Mouse (Mus musculus) ovary, postnatal 36 days (tissue): ENCODE results near the gene H2-DMb2.

Experiments used
- DNase-seq: peaks from one replicate; pipeline ENCODE4 v3.0.0; 2022; ENCODE audit warnings: low spot score, mixed read lengths

H2-DMb2 gene

DNA sequence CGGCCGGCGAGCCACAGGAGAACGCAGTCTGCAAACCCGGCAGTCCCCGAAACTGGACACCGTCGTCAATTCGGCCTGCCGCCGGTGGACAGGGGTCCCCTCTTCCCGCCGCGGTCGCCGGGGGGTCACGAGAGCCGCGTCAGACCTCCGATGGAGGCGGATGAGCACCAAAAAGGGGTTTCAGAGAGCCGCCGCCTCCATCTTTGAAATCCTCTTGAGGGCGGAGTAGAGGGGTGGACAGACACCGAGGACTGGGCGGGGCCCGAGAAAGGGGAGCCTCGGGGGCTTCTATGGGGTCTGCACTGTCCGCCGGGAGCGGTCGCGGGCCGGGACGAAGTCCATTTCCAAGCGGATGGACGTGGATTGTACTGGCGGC lies 24.2 kb upstream of the H2-DMb2 start:
- no peak for DNase-seq

DNA sequence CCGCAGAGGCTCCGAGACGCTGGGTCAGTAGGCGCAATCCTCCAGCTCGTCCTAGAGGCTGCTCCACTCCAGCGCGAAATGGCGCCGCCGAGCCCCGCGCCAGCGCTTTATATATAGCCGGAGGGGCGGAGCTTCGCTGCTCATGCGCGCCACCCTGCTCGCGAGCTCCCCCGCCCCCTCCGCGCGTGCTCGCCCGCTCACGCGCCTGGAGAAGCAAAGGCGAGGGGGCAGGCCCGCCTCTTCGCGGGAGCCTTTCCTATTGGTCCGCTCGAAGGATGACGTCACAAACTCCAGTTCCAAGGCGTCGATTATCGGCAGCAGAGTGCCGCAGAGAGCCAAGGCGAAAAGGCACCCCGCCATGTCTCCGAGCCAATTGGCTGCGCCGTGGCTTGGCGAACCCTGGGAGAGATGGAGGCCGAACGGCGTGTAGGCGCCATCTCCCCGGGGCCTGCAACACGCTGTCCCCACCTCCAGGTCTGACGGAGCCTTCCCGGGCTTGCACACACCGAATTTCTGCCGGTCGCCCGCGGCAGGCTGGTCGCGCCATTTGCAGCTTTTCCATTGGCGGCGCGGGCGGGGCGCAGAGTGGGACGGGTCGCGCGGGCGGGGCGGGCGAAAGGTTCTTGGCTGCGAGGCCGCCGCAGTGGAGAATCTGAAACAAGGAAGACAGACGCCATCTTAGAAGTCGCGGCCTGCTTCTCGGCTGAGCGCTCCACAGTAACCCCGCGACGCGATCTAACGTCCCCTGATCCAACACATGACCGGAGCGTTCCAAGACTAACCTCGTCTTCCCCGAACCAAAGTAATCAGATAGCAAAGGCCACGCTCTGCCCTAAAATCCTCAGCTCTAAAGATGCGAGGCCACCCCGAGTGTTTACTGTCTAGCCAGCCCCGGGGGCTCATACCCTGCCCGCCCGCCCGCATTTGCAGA lies 23.6 kb upstream of the H2-DMb2 start, which contains the start of gene H2-DMa:
TSS of gene H2-DMa (plus strand) at position 293 of the 931 bp plus-strand sequence.
- peak; percentile 98 for DNase-seq

DNA sequence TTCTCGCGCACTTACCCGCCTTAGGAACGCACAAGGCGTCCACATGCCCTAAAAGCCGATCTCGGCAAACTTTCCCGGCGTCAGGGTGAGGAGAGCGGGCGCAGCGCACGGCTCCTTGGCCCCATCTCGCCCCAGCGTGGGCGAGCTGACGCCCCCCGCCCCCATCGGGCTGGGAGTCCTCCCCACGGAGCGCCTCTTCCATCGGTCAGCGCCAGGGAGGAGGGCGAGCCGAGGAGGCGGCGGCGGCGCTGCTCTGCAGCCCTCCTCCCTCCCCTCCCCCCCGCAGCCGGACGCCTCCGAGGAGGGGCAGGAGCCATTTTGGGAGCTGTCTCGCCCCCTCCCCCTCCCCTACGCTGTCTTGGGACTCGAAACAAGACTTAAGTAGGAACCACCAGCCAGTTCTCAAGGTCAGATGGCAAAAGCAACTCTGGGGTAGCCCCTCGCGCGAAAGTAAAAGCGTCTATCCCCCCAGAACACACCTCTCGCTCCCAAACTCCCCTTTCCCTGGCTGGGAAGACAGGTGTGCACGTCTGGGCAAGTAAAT lies 22.9 kb upstream of the H2-DMb2 start:
- DNase-seq: peak; percentile 90

GRCm38 (mm10) chr17:34120814-34121171 lies 22.3 kb upstream of the H2-DMb2 start:
- DNase-seq: peak; percentile 85

- DNase-seq: peak; percentile 84
These were observed 21.8 kb upstream of the H2-DMb2 start for GRCm38 (mm10) chr17:34121172-34121878.

DNA sequence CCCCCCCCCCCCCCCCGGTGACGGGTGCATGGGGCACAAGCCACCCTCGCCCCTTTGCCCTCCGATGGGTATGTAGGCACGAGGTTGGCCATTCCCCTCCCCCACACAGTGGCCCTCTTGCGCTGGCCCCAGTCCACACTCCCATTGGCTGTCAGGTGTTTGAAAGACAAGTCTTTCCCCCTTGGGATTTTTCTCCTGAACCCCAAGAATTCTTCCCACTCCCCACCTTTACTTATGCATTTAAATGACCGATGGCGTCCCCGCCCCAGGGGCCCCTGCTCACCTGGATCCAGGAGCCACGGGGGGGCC lies 21.3 kb upstream of the H2-DMb2 start:
- peak; percentile 74 for DNase-seq

DNA sequence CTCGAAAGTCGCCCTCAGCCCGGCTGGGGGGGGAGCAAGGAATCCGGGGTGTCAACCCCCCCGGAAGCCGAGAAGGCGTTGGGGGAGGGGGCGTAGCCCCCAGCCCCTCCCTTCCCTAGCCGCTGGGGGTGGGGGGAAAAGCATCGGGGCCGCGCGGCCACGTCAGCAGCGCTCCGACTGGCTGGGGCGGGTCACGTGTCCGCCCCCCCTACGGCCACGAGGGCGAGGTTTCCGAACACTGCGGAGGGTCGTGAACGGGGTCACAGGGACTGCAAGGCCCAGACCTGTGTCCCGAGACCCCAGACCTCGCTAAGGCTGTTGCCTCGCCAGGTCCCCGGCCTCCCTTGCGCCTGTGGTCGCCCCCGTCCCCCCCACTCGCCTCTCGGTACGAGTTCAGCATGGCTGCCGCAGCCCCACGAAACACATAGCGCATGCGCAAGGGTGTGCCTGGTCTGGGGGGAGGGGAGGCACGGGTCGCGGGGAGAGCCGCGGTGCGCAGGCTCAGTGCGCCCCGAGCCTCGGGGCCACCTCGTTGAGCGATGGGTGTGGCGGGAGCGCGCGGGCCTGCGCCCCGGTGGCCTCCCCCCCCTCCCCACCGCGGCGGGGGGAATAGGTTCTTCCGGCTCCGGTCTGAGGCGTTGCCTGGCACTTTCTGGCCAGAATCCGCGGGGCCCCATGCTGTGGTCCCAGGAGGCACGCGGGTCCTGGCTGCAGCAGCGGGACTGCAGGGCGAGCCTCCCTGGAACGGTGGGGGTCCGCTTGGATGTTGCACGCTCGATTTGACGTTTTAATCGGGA lies 20.7 kb upstream of the H2-DMb2 start, which contains the start of gene Brd2:
TSS of gene Brd2 (minus strand) at position 447 of the 797 bp plus-strand sequence.
- DNase-seq: peak; percentile 98

GRCm38 (mm10) chr17:34123111-34123510 lies 20.0 kb upstream of the H2-DMb2 start:
- no peak for DNase-seq

DNA sequence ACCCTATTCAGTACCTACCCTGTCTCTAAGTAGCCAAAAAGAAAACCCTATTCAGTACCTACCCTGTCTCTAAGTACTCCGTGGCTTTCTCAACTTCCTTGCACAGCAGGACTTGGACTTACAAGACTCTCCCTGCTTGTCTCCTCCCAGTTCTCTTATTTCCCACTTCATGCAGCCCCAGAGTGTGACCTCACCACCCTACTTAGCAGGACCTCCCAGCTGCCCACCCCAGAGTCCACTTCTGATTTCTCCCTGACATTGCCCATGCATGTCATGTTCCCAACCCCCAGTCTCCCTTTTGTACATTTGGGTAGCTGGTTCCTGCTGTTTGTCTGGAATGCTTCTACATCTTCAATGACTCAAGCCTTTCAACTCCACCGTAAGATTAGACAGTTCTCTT lies 19.6 kb upstream of the H2-DMb2 start:
- DNase-seq: no peak

GRCm38 (mm10) chr17:34124649-34125048 lies 18.5 kb upstream of the H2-DMb2 start:
- no peak for DNase-seq

DNA sequence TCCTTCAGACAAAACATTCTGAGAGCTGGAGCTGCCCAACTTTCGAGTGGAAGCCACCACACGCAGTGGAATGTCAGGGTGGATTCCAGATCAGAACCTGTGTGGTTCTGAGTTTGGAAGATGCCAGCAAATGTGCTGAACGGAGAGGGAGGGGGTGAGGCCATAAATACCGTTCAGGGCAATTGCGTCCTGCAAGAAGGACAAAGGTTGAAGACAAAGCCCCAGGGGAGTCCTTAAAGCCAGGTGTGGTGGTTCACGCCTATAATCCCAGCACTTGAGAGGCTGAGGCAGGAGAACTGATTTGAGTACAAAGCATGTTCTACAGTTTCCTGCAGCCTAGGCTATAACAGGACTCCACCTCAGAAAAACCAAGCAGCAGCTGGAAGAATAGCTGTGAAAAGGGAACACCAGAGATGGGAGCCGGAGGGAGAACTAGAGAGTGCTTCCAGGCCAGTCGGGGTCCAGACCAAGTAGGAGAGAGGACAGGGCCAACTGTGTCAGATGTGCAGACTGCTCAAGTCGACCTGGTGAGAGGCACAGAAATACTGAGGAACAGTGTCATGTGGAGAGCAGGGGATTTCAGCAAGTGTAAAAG lies 16.2 kb upstream of the H2-DMb2 start:
- no peak for DNase-seq

GRCm38 (mm10) chr17:34127475-34127874 lies 15.6 kb upstream of the H2-DMb2 start:
- DNase-seq: peak; percentile 56

GRCm38 (mm10) chr17:34128264-34128937 lies 14.7 kb upstream of the H2-DMb2 start:
- no peak for DNase-seq

DNA sequence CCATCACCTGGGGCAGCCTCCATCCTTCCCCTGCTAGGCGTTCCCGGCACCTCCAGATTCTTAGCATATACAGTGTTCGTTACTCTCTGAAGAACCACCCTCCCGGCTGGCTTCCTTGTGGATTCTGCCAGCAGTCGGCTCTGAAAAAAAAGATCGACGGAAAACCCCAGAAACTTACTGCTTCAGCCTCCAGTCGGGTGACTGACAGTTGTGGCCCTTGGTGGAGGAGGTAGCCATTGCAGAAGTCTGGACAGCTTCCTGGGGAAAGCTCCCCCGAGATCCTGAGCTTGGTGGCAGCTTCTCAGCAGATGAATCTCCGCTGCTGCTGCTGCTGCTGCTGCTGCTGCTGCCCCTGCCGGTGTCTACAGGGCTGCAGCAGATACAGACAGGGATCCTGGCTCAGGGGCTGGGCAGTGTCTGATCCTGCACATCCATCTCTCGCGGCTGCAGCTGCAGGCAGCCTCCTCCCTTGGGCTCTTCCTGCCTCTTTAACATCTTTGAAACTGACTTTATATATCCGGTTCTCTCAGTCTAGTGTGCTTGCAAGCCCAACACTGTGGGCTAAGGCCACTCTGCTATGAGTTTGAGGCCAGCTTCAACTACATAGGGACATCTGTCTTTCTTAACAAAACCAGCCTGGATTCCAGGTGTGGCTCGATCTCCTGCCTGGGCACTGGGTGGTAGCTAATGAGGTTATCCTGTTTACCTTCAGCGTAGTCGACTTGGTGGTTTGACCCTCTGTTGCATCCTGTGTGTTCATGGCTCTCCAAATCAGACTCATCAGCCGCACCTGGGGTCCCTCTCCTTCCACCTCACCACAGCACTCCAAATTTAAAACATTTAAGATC lies 13.9 kb upstream of the H2-DMb2 start:
- no peak for DNase-seq

DNA sequence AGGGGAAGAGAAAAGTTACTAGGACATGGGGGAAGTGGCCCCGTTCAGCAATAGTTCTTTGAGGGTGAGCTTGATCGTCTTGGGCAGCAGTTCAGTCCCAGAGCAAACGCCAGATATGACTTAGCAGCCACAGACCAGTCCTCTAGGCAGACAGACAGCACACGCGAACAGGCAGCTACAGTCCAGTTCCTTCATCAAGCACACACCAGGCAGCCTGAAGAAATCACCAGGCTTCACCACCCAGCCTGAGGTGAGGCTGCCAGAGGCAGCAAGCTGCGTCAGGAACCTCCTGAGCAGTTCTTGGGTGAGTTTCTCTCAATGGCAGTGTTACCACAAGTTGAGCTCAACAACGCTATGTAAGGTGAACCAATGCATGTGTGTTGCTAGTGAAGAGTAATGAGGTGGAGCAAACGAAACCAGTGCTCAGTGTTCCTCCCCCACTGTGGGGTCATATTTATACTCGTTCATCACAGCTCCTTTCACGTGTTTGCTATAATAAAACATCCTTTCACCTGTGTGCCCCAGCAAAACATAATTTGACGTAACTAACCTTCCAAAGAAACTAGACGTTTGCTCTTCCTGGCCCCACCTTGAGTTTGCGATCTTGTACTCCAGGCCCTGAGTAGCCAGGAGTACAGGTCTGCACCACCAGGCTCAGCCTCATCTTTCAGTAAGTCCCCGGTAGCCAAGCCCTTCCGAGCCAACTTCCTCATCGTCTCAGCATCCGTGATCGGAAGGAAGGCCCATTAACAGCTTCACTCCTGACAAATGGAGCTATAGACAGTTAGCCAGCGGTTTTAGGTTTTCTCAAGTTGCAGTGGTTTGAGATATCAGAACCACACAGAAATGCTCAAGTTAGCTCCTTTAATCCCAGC lies 12.8 kb upstream of the H2-DMb2 start:
- no peak for DNase-seq

DNA sequence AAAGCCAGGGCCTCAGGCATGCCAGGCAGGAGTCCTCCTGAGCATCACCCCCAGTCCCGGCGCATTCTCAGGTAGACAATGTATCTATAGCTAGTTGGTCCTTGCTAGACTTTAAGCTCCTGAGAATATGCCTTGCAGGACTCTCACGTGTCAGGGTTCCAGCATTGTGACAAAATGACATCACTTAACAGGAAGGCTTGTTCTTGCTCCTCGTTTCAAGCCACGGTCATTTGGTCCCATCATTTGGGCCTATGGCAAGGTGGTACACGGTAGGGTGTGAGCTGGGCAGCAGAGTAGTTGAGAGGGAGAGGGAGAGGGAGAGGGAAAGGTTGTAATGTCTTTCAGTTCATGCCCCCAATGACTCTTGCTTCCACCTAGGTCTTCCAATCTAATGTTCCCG lies 11.2 kb upstream of the H2-DMb2 start:
- DNase-seq: no peak

GRCm38 (mm10) chr17:34133289-34133688 lies 9.8 kb upstream of the H2-DMb2 start:
- no peak for DNase-seq

DNA sequence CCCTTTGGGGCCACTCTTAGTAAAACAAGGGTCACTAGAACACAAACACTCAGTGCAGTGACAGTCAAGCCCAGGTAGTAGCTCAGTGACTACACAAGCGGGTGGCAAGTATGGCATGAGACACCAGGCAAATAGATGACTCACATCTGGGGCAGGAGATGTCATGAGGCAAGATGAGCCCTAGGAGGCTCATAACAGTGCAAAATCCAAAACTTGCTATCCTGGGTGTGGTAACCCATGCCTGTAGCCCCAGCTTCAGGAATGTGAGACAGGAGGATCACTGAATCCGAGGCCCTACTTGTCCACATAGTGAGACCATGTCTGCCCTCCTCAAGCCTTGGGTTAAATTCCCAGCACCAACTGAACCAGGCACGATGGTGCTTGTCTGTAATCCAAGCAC lies 8.7 kb upstream of the H2-DMb2 start:
- no peak for DNase-seq
